Mouse (Mus musculus) intestine, embryonic 16.5 days (tissue): ENCODE results near the gene Aars2. TPM values are rescaled to one million over a fixed set of nuclear protein-coding genes. Genes with fewer than 3 reads are reported as not detected.

Experiments used
- ATAC-seq: fragments of 200-750 bp; cut with Nextera tagmentation; 2 replicates; pipeline ENCODE4 v1.8.0; 2017; ENCODE audit warnings: moderate TSS enrichment, moderate library complexity
- H3K27ac ChIP-seq: fragments of 300-500 bp; sonication (generic); 2 replicates; pipeline ENCODE4 v1.5.1; 2014; ENCODE audit warnings: mild to moderate bottlenecking, low read length
- H3K27me3 ChIP-seq: fragments of 300-500 bp; sonication (generic); replicated peaks from 2 replicates; pipeline ENCODE4 v1.6.1; 2014; ENCODE audit warnings: low read length, control low read depth, mixed read lengths; ENCODE audit not compliant: control insufficient read depth, insufficient read depth
- H3K36me3 ChIP-seq: fragments of 300-500 bp; sonication (generic); 2 replicates; pipeline ENCODE4 v1.6.1; 2014; ENCODE audit warnings: low read length, control low read depth; ENCODE audit not compliant: control insufficient read depth, insufficient read depth
- H3K4me1 ChIP-seq: fragments of 300-500 bp; sonication (generic); 2 replicates; pipeline ENCODE4 v1.6.1; 2014; ENCODE audit warnings: low read length, control low read depth, mixed read lengths; ENCODE audit not compliant: control insufficient read depth, insufficient read depth
- H3K4me2 ChIP-seq: fragments of 300-500 bp; sonication (generic); 2 replicates; pipeline ENCODE4 v1.6.1; 2014; ENCODE audit warnings: low read depth, low read length, control low read depth
- H3K4me3 ChIP-seq: fragments of 300-500 bp; sonication (generic); 2 replicates; pipeline ENCODE4 v1.5.1; 2014; ENCODE audit warnings: mild to moderate bottlenecking, low read length
- H3K9ac ChIP-seq: fragments of 300-500 bp; sonication (generic); 2 replicates; pipeline ENCODE4 v1.6.1; 2014; ENCODE audit warnings: low read depth, low read length
- H3K9me3 ChIP-seq: fragments of 300-500 bp; sonication (generic); 2 replicates; pipeline ENCODE4 v1.6.1; 2016; ENCODE audit warnings: low read length, control low read depth; ENCODE audit not compliant: control insufficient read depth
- WGBS: fragments of 180-500 bp; shearing (Covaris S2); extraction: QIAGEN DNeasy Blood & Tissue Kit; methylation state at CpG from one replicate; pipeline ENCODE4 v1.1.7; 2014; 5-methylcytosine and 5-hydroxymethylcytosine counted together
- polyA plus RNA-seq: library from polyadenylated mRNA; unstranded; fragments of >200 nt; fragmentation: Nextera tagmentation; extraction: Ambion mirVana; gene quantifications from 2 replicates; pipeline ENCODE4 v1.2.1, GENCODE M21; 2015

Aars2 gene
- polyA plus RNA-seq, 1 experiment from 2014 or later, result 16.6 TPM

DNA sequence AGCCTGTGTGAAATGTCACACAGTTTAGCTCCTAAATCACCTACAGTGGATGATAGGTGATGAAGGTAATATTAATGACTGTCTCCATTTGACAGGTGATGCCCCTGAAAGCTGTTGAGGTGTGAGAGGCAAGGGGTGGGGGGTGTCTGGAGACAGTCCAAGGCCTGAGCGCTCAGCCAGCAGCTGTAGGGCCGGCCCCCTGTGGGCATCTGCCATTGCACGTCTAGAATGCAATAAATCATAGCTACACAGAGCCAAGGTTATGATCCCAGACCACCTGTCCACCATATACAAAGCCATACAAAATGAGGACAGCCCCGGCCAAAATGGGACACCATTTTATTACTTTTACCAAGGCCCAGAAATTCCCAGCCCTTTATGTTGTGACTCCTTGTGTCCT lies 18.3 kb downstream of the Aars2 start:
- ATAC-seq, result no peak
- Histone ChIP-seq H3K4me2 (no peak overlapping the region), H3K27me3 (peaks cover 18% of the 10 kb centered on the region; the same call in 1 of the 2 replicates), H3K4me1 (peaks cover 8% of the 10 kb centered on the region; the same call in 1 of the 2 replicates), H3K36me3 (no peaks in the 10 kb centered on the region), H3K9ac (no peak overlapping the region), H3K27ac (no peak overlapping the region), H3K9me3 (no peaks in the 10 kb centered on the region), H3K4me3 (no peak overlapping the region)
- WGBS, result 53% methylated on average over 4 of the region's 4 CpGs

GRCm38 (mm10) chr17:45526571-45526970 lies 19.9 kb downstream of the Aars2 start:
- Histone ChIP-seq H3K27me3 (peaks cover 25% of the 10 kb centered on the region; the same call in 1 of the 2 replicates), H3K4me2 (no peak overlapping the region), H3K9me3 (no peaks in the 10 kb centered on the region), H3K4me1 (peaks cover 8% of the 10 kb centered on the region; the same call in 1 of the 2 replicates), H3K9ac (no peak overlapping the region), H3K27ac (no peak overlapping the region), H3K4me3 (no peak overlapping the region), H3K36me3 (no peaks in the 10 kb centered on the region)
- no peak for ATAC-seq
- WGBS, result 20% methylated on average over 5 of the region's 5 CpGs

- H3K27me3 ChIP-seq, result peaks cover 38% of the 10 kb centered on the region; the same call in 1 of the 2 replicates
These were observed 23.7 kb downstream of the Aars2 start for GRCm38 (mm10) chr17:45530346-45530782.

GRCm38 (mm10) chr17:45532896-45533295 lies 26.3 kb downstream of the Aars2 start:
- H3K9ac ChIP-seq, result no peak overlapping the region
- no peak overlapping the region for H3K27ac ChIP-seq
- no peaks in the 10 kb centered on the region for H3K4me1 ChIP-seq
- ATAC-seq, result no peak
- no peaks in the 10 kb centered on the region for H3K36me3 ChIP-seq
- peaks cover 45% of the 10 kb centered on the region; the same call in 1 of the 2 replicates for H3K27me3 ChIP-seq
- no peaks in the 10 kb centered on the region for H3K9me3 ChIP-seq
- no peak overlapping the region for H3K4me3 ChIP-seq
- WGBS, result 48% methylated on average over 15 of the region's 15 CpGs
- H3K4me2 ChIP-seq, result no peak overlapping the region

More at GRCm38 (mm10) chr17:45530346-45530782, 23.7 kb downstream of the Aars2 start:
- Histone ChIP-seq H3K4me2 (no peak overlapping the region), H3K9ac (no peak overlapping the region), H3K27ac (no peak overlapping the region), H3K4me3 (no peak overlapping the region), H3K9me3 (no peaks in the 10 kb centered on the region), H3K4me1 (no peaks in the 10 kb centered on the region), H3K36me3 (no peaks in the 10 kb centered on the region)
- no peak for ATAC-seq
- 42% methylated on average over 13 of the region's 13 CpGs for WGBS

DNA sequence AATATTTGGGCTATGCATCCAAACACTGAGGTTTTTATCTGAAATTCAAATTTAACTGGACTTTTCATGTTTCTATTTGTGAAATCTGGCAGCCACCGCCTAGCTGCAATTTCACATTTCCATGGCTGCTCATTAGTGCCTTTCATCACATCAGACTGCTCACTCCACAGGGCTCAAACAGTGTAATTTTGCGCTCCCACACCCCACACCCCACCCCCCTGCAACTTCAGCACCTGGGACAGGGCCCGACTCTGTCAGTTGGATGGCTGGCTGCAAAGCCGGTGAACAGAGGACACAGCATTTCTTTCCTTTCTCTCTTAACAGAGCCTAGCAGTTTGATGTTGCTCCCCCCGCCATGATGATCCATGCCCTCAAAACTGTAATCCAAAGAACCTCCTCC lies 29.6 kb downstream of the Aars2 start:
- Histone ChIP-seq H3K27ac (no peak overlapping the region), H3K27me3 (peaks cover 51% of the 10 kb centered on the region), H3K9me3 (no peaks in the 10 kb centered on the region)

GRCm38 (mm10) chr17:45538394-45538793 lies 31.8 kb downstream of the Aars2 start:
- 61% methylated on average over 4 of the region's 4 CpGs for WGBS
- Histone ChIP-seq H3K27ac (no peak overlapping the region), H3K9ac (no peak overlapping the region), H3K9me3 (no peaks in the 10 kb centered on the region), H3K4me2 (no peak overlapping the region), H3K4me1 (no peaks in the 10 kb centered on the region), H3K36me3 (no peaks in the 10 kb centered on the region), H3K27me3 (peaks cover 54% of the 10 kb centered on the region), H3K4me3 (no peak overlapping the region)
- ATAC-seq, result no peak

More for the DNA sequence above, 29.6 kb downstream of the Aars2 start:
- H3K9ac ChIP-seq, result no peak overlapping the region
- no peak for ATAC-seq
- WGBS, result 16% methylated on average over 5 of the region's 5 CpGs
- no peaks in the 10 kb centered on the region for H3K36me3 ChIP-seq
- no peak overlapping the region for H3K4me2 ChIP-seq
- H3K4me1 ChIP-seq, result no peaks in the 10 kb centered on the region
- H3K4me3 ChIP-seq, result no peak overlapping the region

GRCm38 (mm10) chr17:45539664-45540063 lies 33.0 kb downstream of the Aars2 start:
- no peak for ATAC-seq
- Histone ChIP-seq H3K4me1 (peaks cover 6% of the 10 kb centered on the region; the same call in 1 of the 2 replicates), H3K36me3 (no peaks in the 10 kb centered on the region), H3K9me3 (no peaks in the 10 kb centered on the region), H3K4me2 (no peak overlapping the region), H3K9ac (no peak overlapping the region), H3K27me3 (peaks cover 62% of the 10 kb centered on the region), H3K4me3 (no peak overlapping the region), H3K27ac (no peak overlapping the region)
- 73% methylated on average over 21 of the region's 21 CpGs for WGBS

DNA sequence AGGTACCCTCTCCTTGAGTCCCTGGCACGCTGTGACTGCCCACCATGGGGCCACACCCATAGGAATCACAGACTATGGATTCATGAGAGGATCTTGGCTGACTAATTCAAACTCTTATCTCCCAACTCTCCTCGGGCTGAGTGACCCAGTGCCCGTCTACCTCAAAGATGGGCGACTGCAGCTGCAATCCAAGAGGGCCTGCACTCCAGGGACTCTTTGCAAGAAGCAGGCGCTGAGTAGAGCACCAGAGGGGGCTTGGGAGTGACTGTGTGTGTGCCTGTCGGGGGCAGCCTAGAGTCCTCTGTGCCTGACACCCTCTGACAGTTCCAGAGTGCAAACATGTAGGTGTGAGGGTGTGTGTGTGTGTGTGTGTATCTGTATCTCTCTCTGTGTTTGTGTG lies 35.5 kb downstream of the Aars2 start:
- Histone ChIP-seq H3K27me3 (peaks cover 72% of the 10 kb centered on the region), H3K4me3 (no peak overlapping the region), H3K9ac (no peak overlapping the region), H3K27ac (no peak overlapping the region), H3K9me3 (no peaks in the 10 kb centered on the region), H3K4me2 (no peak overlapping the region), H3K4me1 (peaks cover 16% of the 10 kb centered on the region; the same call in 1 of the 2 replicates), H3K36me3 (no peaks in the 10 kb centered on the region)
- no peak for ATAC-seq
- WGBS, result 24% methylated on average over 6 of the region's 6 CpGs

DNA sequence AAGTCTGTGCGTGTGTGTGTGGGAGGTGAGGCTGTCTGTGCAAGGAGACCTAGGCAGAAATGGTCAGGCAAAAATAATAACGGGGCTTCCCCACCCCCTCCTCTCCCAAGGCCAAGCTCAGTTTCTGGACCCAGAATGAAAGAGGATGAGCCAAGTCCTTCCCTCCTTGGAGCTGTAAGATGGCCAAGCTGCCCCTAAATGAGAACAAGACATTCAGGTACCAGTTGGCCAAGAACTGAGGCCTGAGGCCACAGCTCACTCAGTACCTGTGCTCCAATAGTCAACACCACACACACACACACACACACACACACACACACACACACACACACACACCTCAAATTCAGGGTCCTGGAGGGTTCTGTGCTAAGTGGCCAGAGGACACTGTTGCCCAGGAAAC lies 36.1 kb downstream of the Aars2 start:
- Histone ChIP-seq H3K4me3 (no peak overlapping the region), H3K9me3 (no peaks in the 10 kb centered on the region), H3K4me2 (no peak overlapping the region), H3K27ac (no peak overlapping the region), H3K27me3 (peaks cover 75% of the 10 kb centered on the region), H3K4me1 (peaks cover 16% of the 10 kb centered on the region; the same call in 1 of the 2 replicates), H3K9ac (no peak overlapping the region), H3K36me3 (no peaks in the 10 kb centered on the region)
- no peak for ATAC-seq
- 73% methylated on average over 2 of the region's 2 CpGs for WGBS

GRCm38 (mm10) chr17:45543115-45543514 lies 36.5 kb downstream of the Aars2 start:
- no peak overlapping the region for H3K4me2 ChIP-seq
- no peak for ATAC-seq

More at GRCm38 (mm10) chr17:45543115-45543514, 36.5 kb downstream of the Aars2 start:
- 60% methylated on average over 1 of the region's 1 CpGs for WGBS
- no peak overlapping the region for H3K4me3 ChIP-seq
- H3K9ac ChIP-seq, result no peak overlapping the region
- no peaks in the 10 kb centered on the region for H3K9me3 ChIP-seq
- H3K27ac ChIP-seq, result no peak overlapping the region
- peaks cover 16% of the 10 kb centered on the region; the same call in 1 of the 2 replicates for H3K4me1 ChIP-seq
- peaks cover 79% of the 10 kb centered on the region for H3K27me3 ChIP-seq
- no peaks in the 10 kb centered on the region for H3K36me3 ChIP-seq
